Mouse (Mus musculus) ZHBTc4 (cell line): ENCODE measurements around the gene 1700030K09Rik.

ENCODE experiments used
- DNase-seq: peaks from one replicate; pipeline ENCODE4 v3.0.0-alpha.2; 2011; ENCODE audit warnings: low read depth, low spot score

The 1700030K09Rik gene

DNA sequence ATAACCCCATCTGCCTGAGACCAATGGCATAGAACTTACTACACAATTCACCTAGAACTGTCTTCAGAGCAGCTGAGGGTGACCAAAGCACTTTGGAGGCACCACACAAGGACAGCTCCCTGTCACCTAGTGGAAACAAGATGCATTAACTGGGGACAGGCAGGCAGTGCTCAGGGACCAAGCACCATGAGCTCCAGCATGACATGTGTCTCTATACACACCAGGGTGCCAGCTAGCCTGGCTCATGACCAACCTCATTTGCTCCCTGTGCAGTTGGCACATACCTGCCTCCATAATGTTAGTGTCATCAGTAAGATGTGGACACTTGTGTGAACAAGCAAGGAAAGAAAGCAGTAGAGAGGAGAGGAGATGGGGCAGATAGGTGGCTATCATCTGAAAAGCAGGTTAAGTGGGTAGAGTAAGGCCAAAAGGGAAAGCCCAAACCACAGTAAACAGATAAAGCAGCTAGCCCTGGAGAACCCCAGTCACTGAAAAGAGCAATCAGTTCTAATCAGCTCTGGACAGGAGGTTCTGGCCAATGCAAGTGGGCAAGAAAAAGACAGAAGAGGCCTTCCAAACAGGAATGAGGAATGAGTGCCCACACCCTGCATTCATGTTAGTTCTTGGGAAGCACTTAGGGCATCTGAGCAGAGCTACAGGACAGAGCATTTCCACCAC lies 61.1 kb downstream of the 1700030K09Rik start:
- no peak for DNase-seq

DNA sequence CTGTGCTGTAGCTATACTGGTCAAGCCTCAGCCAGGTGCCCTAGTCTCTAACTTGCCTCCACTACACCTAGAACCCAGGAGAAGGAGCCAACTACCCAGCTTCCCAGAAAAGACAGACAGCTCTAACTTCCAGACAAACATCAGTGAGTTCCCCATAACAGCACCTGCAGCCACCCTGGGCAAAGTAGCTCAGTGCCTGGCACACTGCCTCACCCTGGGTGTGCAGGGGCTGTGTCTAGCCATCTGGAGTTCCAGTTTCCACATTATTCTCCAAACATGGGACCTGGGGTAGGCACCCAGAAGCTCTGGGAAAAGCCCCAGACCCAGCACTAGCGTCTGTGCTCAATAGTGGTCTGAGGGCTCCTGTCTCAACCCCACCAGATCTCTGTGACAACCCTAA lies 63.8 kb downstream of the 1700030K09Rik start:
- no peak for DNase-seq
